Mouse (Mus musculus) Patski (cell line): Measurements from ENCODE around the gene Ddah1. TPM values are rescaled to one million over a fixed set of nuclear protein-coding genes. Genes with fewer than 3 reads are reported as not detected.
A peak's percentile ranks its signal among the peaks of the same experiment; 100 is the strongest.

Experiments used
- ATAC-seq: fragments of 100-300 bp; one replicate; pipeline ENCODE4 v1.8.0; 2021
- CTCF ChIA-PET: fragments of 350-600 bp; sonication (Branson Sonifier 250); formaldehyde crosslinking; loops from one replicate; lab custom pipeline; 2022; ENCODE audit warnings: inconsistent platforms; lab: Charles Lee
- POLR2A ChIA-PET: fragments of 350-600 bp; sonication (Branson Sonifier 250); formaldehyde crosslinking; loops from one replicate; lab custom pipeline; 2022; ENCODE audit warnings: antibody characterized with exemption, inconsistent platforms; lab: Charles Lee
- DNase-seq: peaks from one replicate; pipeline ENCODE4 v3.0.0-alpha.2; 2011; ENCODE audit warnings: low read depth, low spot score
- H3K27me3 ChIP-seq: fragments of 371-371 bp; one replicate; pipeline ENCODE4 v1.5.1; 2021
- CTCF ChIP-seq: fragments of 100-300 bp; IDR thresholded peaks from one replicate; pipeline ENCODE4 v1.5.1; 2021
- in situ Hi-C: fragments of 300-500 bp; cut with MboI; formaldehyde crosslinking; loops from 3 replicates; pipeline ENCODE4 v1.11.1; 2018; ENCODE audit warnings: low pct_unique_long_range_greater_than_20kb, mixed read lengths
- polyA plus RNA-seq: library from polyadenylated mRNA; unstranded; gene quantifications from one replicate; pipeline ENCODE4 v1.2.3, GENCODE M21; 2021

The Ddah1 gene
- polyA plus RNA-seq, 1 experiment from 2014 or later = 138 TPM

GRCm38 (mm10) chr3:145761501-145762170, 3.2 kb downstream of the Ddah1 start:
- no peaks in the 10 kb centered on the region for H3K27me3 ChIP-seq
- in situ Hi-C loops = loop anchor here (5.0 kb wide), 1 partner anchor 126 kb away; no protein-coding TSS in a partner anchor
- no peak for TF ChIP-seq CTCF
- ChIA-PET CTCF (interaction anchor here (1.0 to 2.5 kb wide), 9 partner anchors 11 to 138 kb away, joined by 3 to 6 read pairs (median 3); no protein-coding TSS in a partner anchor), POLR2A (interaction anchor here (0.6 to 1.6 kb wide), 5 partner anchors 32 to 95 kb away, joined by 3 to 7 read pairs (median 3); no protein-coding TSS in a partner anchor)
- ATAC-seq = no peak
- no peak for DNase-seq

DNA sequence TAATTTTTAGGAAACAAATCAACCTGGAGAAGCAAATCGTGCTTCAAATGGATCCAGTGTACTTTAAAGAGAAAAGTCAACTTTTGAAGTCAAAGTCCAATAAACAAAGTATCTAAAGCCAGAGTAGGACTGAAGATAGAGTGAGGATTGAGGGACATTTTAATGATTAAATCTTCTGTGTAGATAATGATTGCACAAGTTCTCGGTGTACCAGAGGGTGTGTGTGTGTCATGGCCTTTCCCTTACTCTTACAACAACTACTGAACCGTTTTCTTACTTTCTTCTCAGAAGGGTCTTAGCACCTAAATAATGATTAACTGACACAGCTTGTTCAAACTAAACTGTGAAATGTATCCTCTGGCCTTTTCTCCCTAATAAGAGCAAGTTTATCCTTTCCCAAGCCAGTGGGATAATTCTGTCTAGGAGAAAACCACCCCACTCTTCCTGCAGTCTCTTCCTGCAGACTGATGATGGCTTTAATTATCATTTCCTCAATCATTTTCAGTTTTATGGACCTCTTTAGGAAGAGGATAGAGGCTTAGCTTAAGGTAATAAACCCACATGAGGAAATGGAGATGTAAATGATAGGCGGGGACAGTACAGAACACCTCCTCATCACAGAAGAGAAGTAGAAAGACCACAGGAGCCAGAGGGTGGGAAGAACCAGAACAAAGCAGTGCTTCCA, 4.6 kb downstream of the Ddah1 start:
- TF ChIP-seq CTCF = no peak
- CTCF ChIA-PET = interaction anchor here (1.1 to 4.4 kb wide), 11 partner anchors 10 to 92 kb away, joined by 3 to 15 read pairs (median 3); no protein-coding TSS in a partner anchor
- in situ Hi-C loops = loop anchor here (5.0 kb wide), 1 partner anchor 124 kb away; no protein-coding TSS in a partner anchor

GRCm38 (mm10) chr3:145763642-145763972, 5.1 kb downstream of the Ddah1 start:
- DNase-seq = no peak
- no peak for TF ChIP-seq CTCF
- ChIA-PET POLR2A (no interaction called here), CTCF (interaction anchor here (1.1 to 4.4 kb wide), 5 partner anchors 9 to 64 kb away, joined by 3 to 15 read pairs (median 4); no protein-coding TSS in a partner anchor)
- in situ Hi-C loops = loop anchor here (5.0 kb wide), 1 partner anchor 124 kb away; no protein-coding TSS in a partner anchor
- ATAC-seq = no peak
- no peaks in the 10 kb centered on the region for H3K27me3 ChIP-seq

More for the DNA sequence above, 4.6 kb downstream of the Ddah1 start:
- DNase-seq (peak; percentile 75), ATAC-seq (peak; percentile 36)
- POLR2A ChIA-PET = interaction anchor here (0.7 to 1.6 kb wide), 5 partner anchors 42 to 111 kb away, joined by 3 to 5 read pairs (median 3); no protein-coding TSS in a partner anchor
- no peaks in the 10 kb centered on the region for H3K27me3 ChIP-seq

DNA sequence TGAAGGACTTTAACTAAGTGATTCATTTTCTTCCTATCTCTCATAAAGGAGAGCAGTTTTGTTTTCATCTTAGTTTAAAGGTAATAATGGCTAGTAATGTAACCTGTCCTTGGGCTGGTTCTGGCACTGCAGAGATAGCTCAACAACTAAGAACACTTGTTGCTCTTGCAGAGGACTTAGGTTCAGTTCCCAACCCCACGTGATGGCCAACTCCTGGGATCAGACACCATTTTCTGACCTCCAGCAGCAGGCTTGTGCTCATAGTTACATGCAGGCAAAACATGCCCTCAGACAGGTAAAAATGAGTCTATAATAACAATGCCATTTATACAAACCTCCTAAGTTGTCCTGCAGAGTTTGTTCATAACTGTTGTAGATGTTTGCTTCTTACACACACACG, 5.9 kb downstream of the Ddah1 start:
- ChIA-PET POLR2A (no interaction called here), CTCF (interaction anchor here (1.1 to 4.4 kb wide), 3 partner anchors 12 to 53 kb away, joined by 3 to 15 read pairs (median 3); no protein-coding TSS in a partner anchor)
- no peak for TF ChIP-seq CTCF
- ATAC-seq = no peak
- H3K27me3 ChIP-seq = no peaks in the 10 kb centered on the region
- DNase-seq = no peak
- in situ Hi-C loops = loop anchor here (5.0 kb wide), 1 partner anchor 123 kb away; no protein-coding TSS in a partner anchor

DNA sequence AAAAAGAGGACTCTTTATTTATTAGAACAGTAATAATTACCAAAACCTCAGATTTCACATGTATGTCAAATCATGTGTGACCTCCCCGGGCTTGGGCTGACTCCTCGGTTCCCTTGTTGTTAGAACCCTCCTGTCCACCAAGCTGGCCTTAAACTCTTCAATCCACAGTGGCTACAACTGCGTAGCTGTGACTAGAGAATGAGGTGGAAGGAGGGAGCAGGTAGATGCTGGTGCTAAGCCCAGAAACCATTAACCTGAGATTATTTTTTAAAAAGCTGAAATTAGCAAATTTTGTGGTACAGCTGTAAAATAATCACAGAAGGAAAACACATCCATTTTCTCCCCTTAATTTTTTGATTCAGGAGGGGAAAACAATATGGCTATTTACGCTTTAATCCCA, 10.0 kb downstream of the Ddah1 start:
- ATAC-seq (no peak), DNase-seq (no peak)
- TF ChIP-seq CTCF = no peak
- CTCF ChIA-PET = interaction anchor here (0.7 to 2.1 kb wide), 4 partner anchors 10 to 130 kb away, joined by 3 to 4 read pairs (median 4); partner anchors contain the start of gene Ddah1
- in situ Hi-C loops = no loop called here
- no peaks in the 10 kb centered on the region for H3K27me3 ChIP-seq
- POLR2A ChIA-PET = interaction anchor here (1.1 to 1.2 kb wide), 2 partner anchors 9 to 51 kb away, joined by 3 read pairs; no protein-coding TSS in a partner anchor

DNA sequence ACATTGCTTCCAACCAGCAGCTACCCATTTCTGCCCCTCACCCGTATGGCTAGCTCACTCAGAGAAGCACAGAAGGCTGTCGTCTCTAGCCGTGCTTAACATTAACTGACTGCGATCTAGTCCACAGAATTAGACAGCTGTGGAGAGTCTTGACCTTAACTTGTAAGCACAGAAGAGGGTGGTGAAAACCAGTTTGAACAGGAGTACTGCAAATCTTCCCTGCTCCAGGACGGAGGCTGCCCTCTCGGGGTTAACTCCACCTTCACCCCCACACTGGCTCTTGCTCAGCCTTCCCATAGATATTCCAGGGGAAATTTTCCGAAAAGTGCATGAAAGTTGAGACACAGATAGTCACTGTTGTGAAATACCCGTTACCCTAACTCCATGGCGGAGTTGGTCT, 14.9 kb downstream of the Ddah1 start:
- no peaks in the 10 kb centered on the region for H3K27me3 ChIP-seq
- DNase-seq (no peak), ATAC-seq (no peak)
- in situ Hi-C loops = no loop called here
- CTCF ChIA-PET = interaction anchor here (1.1 to 2.4 kb wide), 4 partner anchors 8 to 27 kb away, joined by 3 to 6 read pairs (median 4); no protein-coding TSS in a partner anchor
- TF ChIP-seq CTCF = no peak
- POLR2A ChIA-PET = interaction anchor here (1.0 kb wide), 1 partner anchor 33 kb away, joined by 3 read pairs; no protein-coding TSS in a partner anchor

GRCm38 (mm10) chr3:145774336-145774735, 15.9 kb downstream of the Ddah1 start:
- ChIA-PET CTCF (no interaction called here), POLR2A (no interaction called here)
- DNase-seq (no peak), ATAC-seq (no peak)
- H3K27me3 ChIP-seq = no peaks in the 10 kb centered on the region
- in situ Hi-C loops = no loop called here
- no peak for TF ChIP-seq CTCF

GRCm38 (mm10) chr3:145775236-145775635, 16.8 kb downstream of the Ddah1 start:
- ATAC-seq (no peak), DNase-seq (no peak)
- no peaks in the 10 kb centered on the region for H3K27me3 ChIP-seq
- ChIA-PET POLR2A (no interaction called here), CTCF (no interaction called here)
- in situ Hi-C loops = no loop called here
- TF ChIP-seq CTCF = no peak

- H3K27me3 ChIP-seq = no peaks in the 10 kb centered on the region
- ATAC-seq (no peak), DNase-seq (no peak)
- POLR2A ChIA-PET = no interaction called here
- in situ Hi-C loops = no loop called here
- no peak for TF ChIP-seq CTCF
- CTCF ChIA-PET = interaction anchor here (1.0 to 1.6 kb wide), 2 partner anchors 11 to 19 kb away, joined by 3 to 4 read pairs; no protein-coding TSS in a partner anchor
Measured at GRCm38 (mm10) chr3:145775862-145776261, 17.4 kb downstream of the Ddah1 start.

DNA sequence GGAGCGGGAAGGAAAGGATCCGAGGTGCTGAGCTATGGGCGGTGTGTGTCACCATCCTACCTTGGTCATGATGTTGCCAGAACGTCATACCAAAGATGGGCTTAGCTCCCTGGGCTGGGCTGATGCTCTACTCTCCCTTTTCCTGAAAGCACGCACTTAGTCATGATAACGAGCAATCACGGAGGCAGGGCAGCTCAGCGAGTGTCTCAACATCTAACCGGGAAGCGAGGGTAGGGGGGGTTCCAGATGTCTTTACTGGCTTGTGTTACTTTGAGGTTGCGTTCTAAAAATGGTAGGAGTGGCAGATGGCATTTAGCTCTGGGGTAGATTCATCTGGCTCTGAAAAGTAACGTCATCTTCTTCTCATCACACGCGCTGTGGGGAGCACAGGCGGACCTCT, 18.5 kb downstream of the Ddah1 start:
- DNase-seq = no peak
- no peak for ATAC-seq
- in situ Hi-C loops = no loop called here
- TF ChIP-seq CTCF = no peak
- POLR2A ChIA-PET = interaction anchor here (1.1 kb wide), 1 partner anchor 19 kb away, joined by 4 read pairs; the partner anchor contains the start of gene Ddah1
- CTCF ChIA-PET = interaction anchor here (1.0 to 1.6 kb wide), 3 partner anchors 13 to 45 kb away, joined by 3 to 4 read pairs (median 3); no protein-coding TSS in a partner anchor
- no peaks in the 10 kb centered on the region for H3K27me3 ChIP-seq
